Mouse (Mus musculus): ENCODE data around the gene Gm49510. TPM values are rescaled to one million over a fixed set of nuclear protein-coding genes. Genes with fewer than 3 reads are reported as not detected.
"Not testable (repeated sequence)": the region's sequence is repeated elsewhere in the genome, so short reads cannot be mapped to it uniquely, and the experiment has no call there.

The Gm49510 gene
- total RNA-seq, 2 experiments from 2014 or later: 0.23 TPM; not detected in 1

DNA sequence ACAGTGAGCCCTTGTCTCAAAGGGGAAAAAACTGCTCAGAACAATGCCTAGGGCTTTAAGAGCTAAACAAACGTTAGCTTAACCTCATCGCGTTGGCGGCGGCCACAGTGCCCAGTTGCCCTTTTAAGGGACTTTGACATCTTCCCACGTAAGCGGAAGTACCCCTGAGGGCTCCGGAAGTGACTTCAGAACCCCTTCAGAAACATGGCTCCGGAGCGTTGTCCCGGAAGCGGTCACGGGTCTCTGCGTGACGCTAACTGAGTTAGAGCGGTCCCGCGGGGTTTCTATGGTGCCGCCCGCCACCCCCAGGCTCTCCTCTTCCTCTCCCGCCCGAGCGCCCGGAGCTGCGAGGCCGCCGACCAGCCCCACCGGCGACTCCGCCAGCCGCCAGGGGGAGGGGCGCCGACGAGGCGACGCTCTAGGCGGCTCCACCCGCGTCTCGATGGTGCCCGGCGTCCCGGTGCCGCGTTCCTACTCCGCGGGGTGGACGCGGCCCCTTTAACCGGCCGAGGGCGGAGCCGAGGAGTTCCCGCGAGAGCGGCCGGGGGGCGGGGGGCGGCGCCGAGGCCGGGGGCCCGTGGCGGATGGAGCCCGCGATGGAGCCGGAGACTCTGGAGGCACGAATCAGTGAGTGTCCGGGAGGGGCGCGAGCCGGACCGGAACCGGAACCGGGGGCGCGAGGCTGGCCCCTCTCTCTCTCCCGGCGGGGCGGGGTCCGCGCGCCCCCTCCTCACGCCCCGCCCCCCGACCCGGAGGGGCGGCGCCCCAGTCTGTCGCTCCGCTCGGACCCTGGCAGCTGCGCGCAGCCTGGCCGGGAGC is 22.3 kb upstream of the Gm49510 start, which contains the start of gene Gga1:
Gene Gga1 (plus strand): TSS at position 200 of the 819 bp plus-strand sequence.
- intact Hi-C loops (cut with DNase I): no loop called here

DNA sequence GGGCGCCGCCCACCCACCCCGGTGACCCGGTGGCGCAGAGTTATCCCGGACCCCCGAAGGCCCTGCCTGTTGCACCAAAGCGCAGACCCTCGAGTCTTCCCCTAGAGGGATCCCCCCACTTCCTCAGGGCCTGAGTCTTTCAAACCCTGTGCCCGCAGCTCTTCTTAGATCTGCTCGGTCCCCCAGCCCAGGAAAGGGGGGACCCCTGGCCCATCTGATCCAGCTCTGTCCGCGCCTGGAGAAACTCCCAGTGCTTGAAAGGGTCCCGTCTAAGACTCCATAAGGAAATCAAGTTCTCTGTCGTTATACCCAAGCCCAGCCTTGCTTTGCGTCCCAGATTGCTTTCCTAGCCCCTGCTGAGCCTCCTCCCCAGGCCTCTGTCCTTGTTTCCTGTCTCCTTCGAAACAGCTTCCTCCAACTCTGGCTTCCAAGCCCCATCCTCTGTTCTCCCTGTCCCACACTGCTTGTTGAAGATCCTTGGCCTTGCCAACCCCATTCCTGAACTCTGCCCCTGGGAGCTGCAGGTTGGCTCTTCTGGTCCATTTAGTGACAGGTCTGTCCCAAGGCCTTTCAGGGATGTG is 21.6 kb upstream of the Gm49510 start:
- intact Hi-C loops (cut with DNase I): no loop called here
- DNase-seq (ENCODE audit: low spot score in 2 of 2): no peak

More for the DNA sequence above, 22.3 kb upstream of the Gm49510 start, which contains the start of gene Gga1:
- peak; percentile 95 to 97 for DNase-seq (ENCODE audit: low spot score in 2 of 2)

DNA sequence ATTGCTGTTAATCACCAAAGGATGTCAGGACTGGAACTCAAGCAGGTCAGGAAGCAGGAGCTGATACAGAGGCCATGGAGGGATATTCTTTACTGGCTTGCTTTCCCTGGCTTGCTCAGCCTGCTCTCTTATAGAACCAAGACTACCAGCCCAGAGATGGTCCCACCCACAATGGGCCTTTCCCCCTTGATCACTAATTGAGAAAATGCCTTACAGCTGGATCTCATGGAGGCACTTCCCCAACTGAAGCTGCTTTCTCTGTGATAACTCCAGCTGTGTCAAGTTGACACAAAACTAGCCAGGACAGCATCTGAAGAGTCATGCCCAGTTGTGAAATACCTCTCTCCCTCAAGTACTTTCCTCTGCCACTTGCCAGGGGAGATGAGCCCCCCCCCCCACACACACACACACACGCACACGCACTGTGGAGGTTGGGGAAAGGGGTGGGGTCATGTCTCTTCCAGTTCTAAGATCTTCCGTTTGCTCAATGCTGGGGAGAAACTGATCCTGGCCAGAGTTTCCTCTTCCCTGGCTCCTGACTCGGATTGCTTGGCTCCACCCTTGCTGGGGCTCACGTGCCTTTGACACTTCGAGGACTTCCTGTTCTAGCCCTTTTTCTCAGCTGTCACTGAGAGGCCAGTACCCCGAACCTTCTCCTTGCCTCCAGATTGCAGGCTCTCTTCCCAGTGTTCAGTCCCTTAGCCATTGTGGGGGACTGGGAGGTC is 20.5 kb upstream of the Gm49510 start:
- DNase-seq (ENCODE audit: low spot score in 2 of 2); intact Hi-C loops (cut with DNase I): not testable (repeated sequence)

DNA sequence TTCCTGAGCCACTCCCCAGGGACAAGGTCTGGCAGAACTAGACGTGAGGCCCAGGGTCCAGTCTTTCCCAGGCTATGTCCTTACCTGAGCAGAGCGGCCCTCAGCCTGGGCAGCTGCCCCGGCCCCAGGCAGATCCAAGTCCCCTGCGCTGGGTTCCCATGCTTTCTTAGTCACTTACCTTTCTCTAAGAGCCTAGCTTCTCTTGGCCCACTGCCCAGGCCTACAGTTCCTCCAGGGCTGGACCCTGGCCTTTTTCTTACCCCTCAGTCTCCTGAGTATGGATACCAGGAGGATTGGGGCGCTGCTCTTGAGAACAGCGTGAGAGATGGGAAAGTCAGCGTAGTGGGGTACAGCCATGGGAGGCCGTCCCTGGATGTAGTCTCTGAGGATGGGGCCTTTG is 19.0 kb upstream of the Gm49510 start:
- intact Hi-C loops (cut with DNase I): no loop called here
- no peak for DNase-seq (ENCODE audit: low spot score in 2 of 2)

DNA sequence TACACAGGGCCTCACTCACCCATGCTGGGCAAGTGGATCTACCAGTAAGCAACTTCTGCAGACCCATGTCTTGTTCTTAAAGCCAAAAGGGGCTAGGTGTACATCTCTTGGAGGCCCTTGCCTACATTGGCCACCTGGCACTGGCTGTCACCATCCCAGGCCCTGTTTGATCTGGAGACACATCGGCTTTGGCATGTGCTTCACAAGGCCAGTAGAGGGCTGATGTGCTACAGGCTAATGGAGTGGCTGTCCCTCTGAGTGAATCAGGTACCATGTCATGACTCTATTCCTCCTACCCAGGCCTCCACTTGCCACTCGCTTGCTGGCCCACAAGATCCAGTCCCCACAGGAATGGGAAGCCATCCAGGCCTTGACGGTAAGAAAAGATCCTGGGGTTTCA is 17.6 kb upstream of the Gm49510 start:
- intact Hi-C loops (cut with DNase I): no loop called here
- DNase-seq (ENCODE audit: low spot score in 2 of 2): no peak

DNA sequence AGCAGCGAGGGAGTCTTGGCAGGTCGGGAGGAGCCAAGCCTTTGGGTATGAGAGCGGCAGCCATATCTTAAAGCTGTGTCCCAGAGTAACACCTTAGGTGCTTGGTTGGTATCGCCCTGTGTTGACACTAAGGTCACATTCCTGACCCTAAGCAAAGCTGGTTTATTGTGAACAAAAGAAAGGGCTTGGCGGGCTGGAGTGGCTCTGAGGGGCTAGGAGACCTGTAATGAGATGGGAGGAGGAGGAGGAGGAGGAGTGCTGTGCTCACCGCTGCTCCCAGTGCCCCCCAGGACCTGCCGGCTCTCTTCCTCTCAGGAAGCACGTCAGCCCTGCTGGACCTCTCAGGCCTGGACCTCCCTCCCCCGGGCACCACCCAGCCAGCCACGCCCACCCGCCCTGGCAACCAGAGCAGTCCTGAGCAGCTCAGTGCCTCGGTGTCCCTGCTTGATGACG is 10.0 kb upstream of the Gm49510 start:
- intact Hi-C loops (cut with DNase I): no loop called here
- no peak for DNase-seq (ENCODE audit: low spot score in 2 of 2)

DNA sequence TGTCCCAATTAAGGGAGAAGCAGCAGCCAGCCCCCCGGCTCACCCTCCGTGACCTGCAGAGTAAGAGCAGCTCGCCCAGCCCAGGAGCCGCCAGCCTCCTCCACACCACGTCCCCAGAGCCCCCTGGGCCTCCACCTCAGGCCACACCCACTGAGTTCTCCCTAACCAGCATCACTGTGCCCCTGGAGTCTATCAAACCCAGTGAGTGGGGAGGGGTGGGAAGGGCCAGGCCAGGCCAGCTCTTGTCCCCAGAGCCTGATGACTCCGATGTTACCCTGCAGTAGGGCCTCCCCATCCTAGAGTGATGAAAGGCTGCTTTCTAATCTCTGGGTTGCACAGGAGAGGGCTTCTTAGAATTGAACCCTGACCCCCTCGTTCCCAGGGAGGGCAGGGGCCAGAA is 7.0 kb upstream of the Gm49510 start:
- DNase-seq (ENCODE audit: low spot score in 2 of 2): no peak
- intact Hi-C loops (cut with DNase I): no loop called here

DNA sequence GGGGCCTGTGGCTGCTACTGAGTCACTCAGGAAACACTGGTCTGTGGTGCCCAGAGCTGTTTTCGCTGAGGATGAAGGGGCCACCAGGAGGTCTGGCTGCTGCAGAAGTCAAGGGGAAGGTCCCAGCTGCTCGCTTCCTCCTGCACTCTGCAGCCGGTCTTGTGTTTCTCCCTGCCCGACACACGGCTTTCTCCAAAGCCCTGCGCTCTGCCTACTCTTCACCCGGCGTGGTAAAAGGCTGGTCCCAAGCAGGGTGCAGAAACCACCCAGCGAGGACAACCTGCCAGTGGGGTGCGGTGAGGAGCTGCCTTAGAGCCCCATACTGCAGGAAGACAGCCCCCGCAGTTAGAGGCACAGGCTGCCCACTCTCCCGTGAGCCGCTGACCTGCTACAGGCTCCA is 4.7 kb upstream of the Gm49510 start:
- intact Hi-C loops (cut with DNase I): no loop called here
- DNase-seq (ENCODE audit: low spot score in 2 of 2): no peak

DNA sequence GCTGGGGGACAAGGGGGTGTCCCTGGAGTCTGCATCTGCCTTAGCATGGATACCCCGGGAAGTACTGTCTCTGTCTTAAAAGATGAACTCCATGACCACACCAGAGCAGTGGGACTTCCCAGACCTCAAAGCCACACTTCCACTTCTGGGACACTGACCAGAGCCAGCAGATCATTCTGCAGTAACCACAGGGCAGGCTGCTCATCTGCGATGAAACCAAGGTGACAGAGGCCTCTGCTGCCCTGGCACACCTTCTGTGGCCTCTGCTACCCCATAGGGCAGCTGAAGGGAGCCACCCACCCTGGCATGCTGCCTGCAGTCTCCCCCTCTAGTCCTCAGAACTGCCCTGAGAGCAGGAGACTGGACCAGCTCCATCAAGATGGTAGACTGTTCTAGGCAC is 3.7 kb upstream of the Gm49510 start:
- intact Hi-C loops (cut with DNase I): no loop called here
- no peak for DNase-seq (ENCODE audit: low spot score in 2 of 2)

DNA sequence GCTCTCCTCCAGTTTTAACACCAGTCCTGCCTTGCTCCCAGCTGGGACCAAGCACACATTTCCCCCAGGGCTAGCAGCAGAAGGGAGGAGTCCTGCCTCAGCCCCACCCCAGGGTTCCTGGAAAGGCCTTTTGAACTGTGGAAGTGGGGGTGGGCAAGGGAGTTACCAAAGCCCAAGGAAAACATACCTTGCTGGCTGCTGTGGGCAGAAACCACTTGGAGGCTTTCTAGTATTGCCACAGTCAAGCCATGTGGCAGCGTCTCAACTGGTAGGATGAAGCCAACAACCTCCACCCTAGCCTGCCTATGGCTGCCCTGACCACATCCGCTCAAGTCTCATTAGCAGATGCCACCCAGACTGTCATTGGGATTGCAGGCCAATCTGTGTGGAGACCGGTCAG is 3.3 kb upstream of the Gm49510 start:
- no peak for DNase-seq (ENCODE audit: low spot score in 2 of 2)
- intact Hi-C loops (cut with DNase I): no loop called here

DNA sequence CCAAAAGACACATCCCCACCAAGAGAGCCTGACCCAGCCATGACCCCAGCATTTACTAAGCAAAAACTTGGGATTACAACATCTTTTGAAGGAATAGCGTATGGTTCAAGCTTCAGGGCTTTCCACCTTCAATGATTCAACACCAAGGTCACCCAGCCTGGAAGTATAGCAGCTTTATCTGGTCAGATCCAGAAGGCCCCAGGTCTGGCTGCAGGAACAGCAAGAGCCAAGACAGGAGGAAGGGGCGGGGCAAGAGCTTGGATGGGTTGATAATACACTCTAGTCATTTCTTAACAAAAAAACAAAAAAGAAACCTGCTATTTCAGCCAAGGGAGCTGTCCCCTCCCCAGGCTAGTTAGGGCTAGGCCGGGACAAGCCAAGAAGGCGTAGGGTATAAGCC is 2.0 kb upstream of the Gm49510 start:
- DNase-seq (ENCODE audit: low spot score in 2 of 2): no peak
- intact Hi-C loops (cut with DNase I): no loop called here

DNA sequence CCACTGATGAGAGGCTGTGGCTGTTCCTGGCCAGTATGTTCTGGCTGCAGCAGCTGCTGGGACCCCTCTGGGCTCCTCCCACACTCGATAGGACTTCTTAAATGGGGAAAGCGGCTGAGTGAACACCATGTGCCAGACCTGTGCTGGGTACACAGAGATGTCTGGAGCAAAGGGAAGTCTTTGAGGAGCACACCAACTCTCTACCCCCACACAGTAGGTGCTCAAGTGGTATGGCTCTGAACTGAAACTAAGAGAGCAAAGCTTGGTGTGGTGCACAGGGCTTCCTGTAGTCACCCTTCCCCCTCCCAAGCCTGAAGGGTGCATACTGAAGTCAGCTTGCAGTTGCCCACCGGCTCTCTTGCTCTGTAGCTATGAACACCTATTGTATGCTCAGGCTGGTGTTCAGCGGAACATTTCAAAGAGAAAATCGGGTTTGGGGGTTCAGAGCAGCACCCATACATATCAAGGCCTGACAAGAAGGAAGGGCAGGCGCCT is 913 bp upstream of the Gm49510 start:
- no peak for DNase-seq (ENCODE audit: low spot score in 2 of 2)
- intact Hi-C loops (cut with DNase I): no loop called here

DNA sequence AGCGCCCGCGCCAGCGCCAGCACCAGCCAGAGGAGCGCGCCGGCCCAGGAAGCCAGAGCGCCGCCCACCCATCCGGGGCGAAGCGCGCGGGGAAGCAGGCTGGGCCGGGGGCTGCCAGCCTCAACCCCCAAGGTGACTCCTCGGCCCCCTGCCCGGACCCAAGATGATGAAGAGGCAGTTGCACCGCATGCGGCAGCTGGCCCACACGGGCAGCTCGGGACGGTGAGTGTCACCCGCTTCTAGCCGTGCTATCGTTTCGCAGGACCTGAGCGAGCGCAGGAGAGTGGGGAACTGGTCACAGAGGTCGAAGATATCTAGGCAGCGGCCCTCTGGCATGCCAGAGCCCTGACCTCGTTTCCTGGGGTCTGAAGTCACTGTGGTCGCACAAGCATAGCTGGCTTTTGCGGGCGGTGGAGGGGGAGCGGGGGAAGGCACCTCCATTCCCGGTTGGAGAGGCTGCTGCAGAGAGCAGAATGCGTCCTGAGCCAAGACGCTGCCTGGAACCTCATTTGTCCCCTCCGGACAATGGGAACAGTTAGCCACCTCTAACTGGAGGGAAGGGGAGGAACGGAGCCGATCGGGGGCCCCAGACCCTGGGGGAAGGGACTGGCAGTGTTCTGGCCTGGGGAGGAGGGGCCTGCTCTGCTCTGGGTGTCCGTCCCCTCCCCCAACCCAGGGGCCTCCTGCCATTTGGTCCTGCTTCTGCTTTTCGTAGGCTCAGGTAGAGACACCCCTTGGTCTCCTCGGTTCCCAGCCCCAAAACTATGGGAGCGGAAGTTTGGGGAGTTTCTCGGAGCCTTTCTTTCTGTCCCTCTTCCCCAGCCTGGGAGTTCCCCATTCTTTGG is 495 bp downstream of the Gm49510 start, which contains the start of gene Sh3bp1:
Gene Sh3bp1 (plus strand): TSS at position 29 of the 845 bp plus-strand sequence.
- intact Hi-C loops (cut with DNase I): no loop called here
- peak in 1 of 2 experiments; percentile 60 for DNase-seq (ENCODE audit: low spot score in 2 of 2)

DNA sequence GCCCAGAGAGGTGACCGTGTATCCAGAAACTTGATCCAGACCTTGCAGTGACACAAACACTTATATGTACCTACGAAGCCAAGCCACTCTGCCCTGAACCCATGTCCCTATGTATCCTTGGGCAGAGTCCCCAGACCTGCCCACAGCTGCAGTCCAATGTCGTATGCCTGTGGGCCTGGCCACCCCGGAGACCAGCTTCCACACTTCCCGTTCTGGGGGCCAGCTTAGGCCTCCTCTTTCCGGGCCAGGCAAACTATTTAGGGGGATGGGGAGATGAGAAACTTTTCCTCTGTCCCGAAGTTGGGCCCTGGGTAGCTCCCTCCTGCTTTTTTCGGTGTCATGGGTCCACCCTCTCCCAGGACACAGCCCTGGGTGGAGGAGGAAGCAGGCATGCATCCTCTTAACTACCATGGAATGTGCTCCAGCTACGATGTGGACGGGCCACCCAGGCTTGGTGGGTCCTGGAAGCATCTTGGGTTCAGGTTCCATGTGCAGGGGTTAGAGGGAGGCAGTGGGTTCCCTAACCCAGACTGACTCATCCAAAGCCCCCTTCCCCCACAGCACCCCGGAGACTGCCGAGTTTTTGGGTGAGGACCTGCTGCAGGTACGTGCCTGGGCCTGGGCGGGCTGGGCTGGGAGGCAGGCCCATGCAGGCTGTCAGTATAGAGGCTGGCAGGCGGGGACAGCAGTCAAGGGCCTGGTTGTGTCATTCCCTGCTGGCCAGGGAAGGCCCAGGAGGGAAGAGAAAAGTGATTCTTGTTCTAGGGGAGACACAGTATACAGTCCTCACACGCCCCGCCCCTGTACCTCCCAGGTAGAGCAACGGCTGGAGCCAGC is 1.3 kb downstream of the Gm49510 start:
- no peak for DNase-seq (ENCODE audit: low spot score in 2 of 2)
- intact Hi-C loops (cut with DNase I): no loop called here

DNA sequence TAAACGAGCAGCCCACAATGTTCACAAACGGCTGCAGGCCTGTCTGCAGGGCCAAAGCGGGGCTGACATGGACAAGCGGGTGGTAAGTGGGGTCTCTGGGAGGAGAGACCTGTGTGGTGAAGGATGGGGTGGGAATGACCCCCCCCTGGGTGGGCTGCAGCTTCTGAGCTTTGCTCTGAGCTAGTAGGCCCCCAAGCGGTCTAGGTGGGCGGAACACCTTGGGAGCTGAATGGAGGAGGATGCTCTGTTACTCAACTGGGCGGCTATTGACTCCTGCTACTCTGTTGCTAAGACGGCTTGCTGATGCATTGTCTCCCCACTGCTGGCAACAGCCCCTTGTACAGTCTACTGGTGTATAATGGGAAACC is 1.9 kb downstream of the Gm49510 start:
- DNase-seq (ENCODE audit: low spot score in 2 of 2): no peak
- intact Hi-C loops (cut with DNase I): no loop called here

DNA sequence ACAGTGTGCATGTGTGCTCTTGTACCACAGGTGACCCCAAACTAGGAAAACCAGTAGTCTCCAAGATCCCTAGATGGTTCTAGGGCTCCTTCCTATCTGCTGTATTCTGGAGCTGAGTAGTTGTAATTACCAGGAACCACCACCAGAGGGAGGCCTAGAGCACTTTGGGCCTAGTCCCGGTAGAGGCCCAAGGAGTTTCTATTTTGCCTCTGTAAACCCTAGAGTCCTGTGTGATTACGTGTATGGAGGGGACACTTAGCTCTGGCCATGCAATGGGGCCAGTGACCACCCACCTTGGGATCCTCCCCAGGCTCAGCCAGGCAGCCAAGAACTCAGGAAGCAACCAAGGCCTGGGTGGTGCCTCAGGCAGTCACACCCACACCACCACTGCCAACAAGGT is 3.8 kb downstream of the Gm49510 start:
- intact Hi-C loops (cut with DNase I): no loop called here
- peak; percentile 84 to 86 for DNase-seq (ENCODE audit: low spot score in 2 of 2)

DNA sequence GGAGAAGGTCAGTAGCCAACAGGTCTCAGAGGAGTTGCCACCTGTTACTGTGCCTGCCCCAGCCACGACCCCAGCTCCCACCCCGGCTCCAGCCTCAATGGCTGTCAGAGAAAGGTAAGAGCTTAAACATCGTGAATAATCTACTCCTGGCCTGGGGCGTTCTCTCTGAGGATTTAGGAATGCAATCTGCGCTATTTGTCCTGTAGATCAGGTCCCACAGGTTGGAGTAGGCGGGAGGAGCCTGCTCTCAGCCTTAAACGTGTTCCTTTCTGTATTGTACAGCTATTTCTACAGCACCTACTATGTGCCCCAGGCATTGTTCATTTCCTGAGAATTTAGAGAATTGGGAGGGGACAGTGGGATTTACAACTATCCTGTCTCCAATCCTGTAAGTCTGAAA is 8.9 kb downstream of the Gm49510 start:
- no peak for DNase-seq (ENCODE audit: low spot score in 2 of 2)
- intact Hi-C loops (cut with DNase I): no loop called here

DNA sequence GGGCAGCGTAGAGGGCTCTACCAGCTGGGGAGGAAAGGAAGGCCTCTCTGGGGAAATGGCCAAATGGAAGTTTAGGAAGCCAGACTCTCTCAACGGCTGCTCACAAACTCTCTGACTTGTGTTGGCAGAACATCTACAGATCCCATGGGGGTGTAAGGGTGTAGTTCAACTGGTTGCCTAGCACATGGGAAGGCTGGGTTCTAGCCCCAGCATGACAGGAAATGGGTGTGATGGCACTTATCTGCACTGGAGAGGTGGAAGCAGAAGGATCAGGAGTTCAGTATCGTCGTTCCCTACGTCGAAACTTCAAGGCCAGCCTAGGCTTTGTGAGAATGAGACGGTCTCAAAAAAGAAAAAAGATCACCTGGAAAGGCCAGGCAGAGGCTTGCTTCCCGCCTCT is 9.5 kb downstream of the Gm49510 start:
- intact Hi-C loops (cut with DNase I): no loop called here
- no peak for DNase-seq (ENCODE audit: low spot score in 2 of 2)

Data from left cerebral cortex, postnatal 14 days (tissue).